Mouse (Mus musculus) embryonic fibroblast, embryonic 13.5 days (primary cell): ENCODE measurements around the gene Pde4d.

Experiments used
- CTCF ChIP-seq: IDR thresholded peaks from 2 replicates; pipeline ENCODE4 v1.5.1; 2011; ENCODE audit warnings: mild to moderate bottlenecking, control low read depth, low read length, moderate library complexity, borderline replicate concordance; ENCODE audit not compliant: insufficient read depth
- POLR2A ChIP-seq: IDR thresholded peaks from 2 replicates; pipeline ENCODE4 v1.6.1; 2011; ENCODE audit warnings: low read depth, mild to moderate bottlenecking, control low read depth, low read length, moderate library complexity

DNA sequence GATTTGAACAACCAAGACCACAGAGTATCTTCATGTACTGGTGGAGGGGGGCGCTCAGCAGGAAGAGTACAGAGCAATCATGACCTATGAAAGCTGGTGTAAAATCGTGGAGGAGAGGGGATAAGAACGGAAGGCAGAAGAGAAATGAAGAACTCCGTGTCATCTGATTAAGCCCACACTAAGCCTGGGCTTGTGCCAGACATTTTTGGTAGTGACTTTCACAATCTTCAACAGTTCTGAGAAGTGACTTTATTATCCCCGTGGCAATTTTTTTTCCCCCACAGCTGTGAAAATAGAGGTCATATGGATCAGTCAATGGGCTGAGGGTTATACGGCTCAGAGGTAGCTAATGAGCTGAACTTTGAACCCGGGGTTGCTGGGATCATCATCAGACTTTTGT, 1202.9 kb downstream of the Pde4d start:
- TF ChIP-seq CTCF (no peak), POLR2A (no peak)
